Mouse (Mus musculus) kidney, adult 2 months (tissue): ENCODE data around the gene Snd1. TPM values are rescaled to one million over a fixed set of nuclear protein-coding genes. Genes with fewer than 3 reads are reported as not detected.

Source experiments
- DNase-seq: peaks from one replicate; pipeline ENCODE4 v3.0.0; 2021
- H3K27ac ChIP-seq: fragments of 200-500 bp; 2 replicates; pipeline ENCODE4 v1.5.1; 2012; ENCODE audit warnings: low read depth, low read length, control low read depth, inconsistent platforms; ENCODE audit not compliant: insufficient read depth
- H3K27me3 ChIP-seq: fragments of 200-500 bp; replicated peaks from 2 replicates; pipeline ENCODE4 v1.6.1; 2012; ENCODE audit warnings: mild to moderate bottlenecking, moderate library complexity, low read length, inconsistent platforms; ENCODE audit not compliant: control insufficient read depth, insufficient read depth
- H3K36me3 ChIP-seq: fragments of 200-500 bp; 2 replicates; pipeline ENCODE4 v1.6.1; 2012; ENCODE audit warnings: mild to moderate bottlenecking, moderate library complexity, low read length, inconsistent platforms; ENCODE audit not compliant: control insufficient read depth, insufficient read depth
- H3K4me1 ChIP-seq: fragments of 200-500 bp; 2 replicates; pipeline ENCODE4 v1.6.1; 2011; ENCODE audit warnings: low read length; ENCODE audit not compliant: control insufficient read depth, insufficient read depth
- H3K4me3 ChIP-seq: fragments of 200-500 bp; 2 replicates; pipeline ENCODE4 v1.5.1; 2011; ENCODE audit warnings: mild to moderate bottlenecking, low read depth, low read length, control low read depth; ENCODE audit not compliant: insufficient read depth
- CTCF ChIP-seq: fragments of 200-500 bp; conservative IDR thresholded peaks from 2 replicates; pipeline ENCODE4 v1.5.1; 2011; ENCODE audit warnings: low read depth, mild to moderate bottlenecking, control low read depth, low read length, moderate library complexity, mixed read lengths; ENCODE audit not compliant: insufficient read depth, insufficient read length
- POLR2A ChIP-seq: fragments of 200-500 bp; IDR thresholded peaks from one replicate; pipeline ENCODE4 v1.6.1; 2011; ENCODE audit warnings: low read depth, low read length, control low read depth
- WGBS: fragments of 180-500 bp; shearing (Covaris S2); methylation state at CpG from one replicate; pipeline ENCODE4 v1.1.7; 2018; 5-methylcytosine and 5-hydroxymethylcytosine counted together
- polyA plus RNA-seq: library from polyadenylated mRNA; depleted of rRNA; stranded (reverse); fragments of >200 nt; gene quantifications from 2 replicates; pipeline ENCODE4 v1.2.3, GENCODE M21; 2012

Gene Snd1
- polyA plus RNA-seq, 1 experiment = 41.0 TPM

GRCm38 (mm10) chr6:28860450-28860849 is 385.5 kb downstream of the Snd1 start:
- Histone ChIP-seq H3K4me1 (no peaks in the 10 kb centered on the region), H3K27me3 (no peaks in the 10 kb centered on the region), H3K4me3 (no peak overlapping the region), H3K36me3 (no peaks in the 10 kb centered on the region), H3K27ac (no peak overlapping the region)
- no peak for DNase-seq
- no peak for TF ChIP-seq POLR2A
- TF ChIP-seq CTCF = no peak
- WGBS = 67% methylated on average over 2 of the region's 2 CpGs

GRCm38 (mm10) chr6:28860922-28861321 is 386.0 kb downstream of the Snd1 start:
- Histone ChIP-seq H3K27ac (no peak overlapping the region), H3K27me3 (no peaks in the 10 kb centered on the region), H3K36me3 (no peaks in the 10 kb centered on the region), H3K4me3 (no peak overlapping the region), H3K4me1 (no peaks in the 10 kb centered on the region)
- TF ChIP-seq POLR2A (no peak), CTCF (no peak)
- DNase-seq = no peak
- 55% methylated on average over 2 of the region's 2 CpGs for WGBS

GRCm38 (mm10) chr6:28862304-28862703 is 387.4 kb downstream of the Snd1 start:
- no peak overlapping the region for H3K27ac ChIP-seq
- WGBS = 76% methylated on average over 8 of the region's 8 CpGs
- TF ChIP-seq CTCF = no peak
- no peak for TF ChIP-seq POLR2A
- no peaks in the 10 kb centered on the region for H3K27me3 ChIP-seq
- DNase-seq = no peak
- no peak overlapping the region for H3K4me3 ChIP-seq
- no peaks in the 10 kb centered on the region for H3K4me1 ChIP-seq
- H3K36me3 ChIP-seq = no peaks in the 10 kb centered on the region

- WGBS = 60% methylated on average over 5 of the region's 5 CpGs
- DNase-seq = peak; percentile 17
- no peak for TF ChIP-seq CTCF
- TF ChIP-seq POLR2A = no peak
Measured at GRCm38 (mm10) chr6:28864684-28865083, 389.7 kb downstream of the Snd1 start.

GRCm38 (mm10) chr6:28865112-28865511 is 390.2 kb downstream of the Snd1 start:
- TF ChIP-seq POLR2A (no peak), CTCF (no peak)
- Histone ChIP-seq H3K4me1 (no peaks in the 10 kb centered on the region), H3K27ac (no peak overlapping the region), H3K4me3 (no peak overlapping the region), H3K36me3 (no peaks in the 10 kb centered on the region), H3K27me3 (no peaks in the 10 kb centered on the region)
- 79% methylated on average over 10 of the region's 10 CpGs for WGBS
- no peak for DNase-seq

More at GRCm38 (mm10) chr6:28864684-28865083, 389.7 kb downstream of the Snd1 start:
- no peaks in the 10 kb centered on the region for H3K4me1 ChIP-seq
- no peak overlapping the region for H3K27ac ChIP-seq
- no peak overlapping the region for H3K4me3 ChIP-seq
- no peaks in the 10 kb centered on the region for H3K36me3 ChIP-seq
- no peaks in the 10 kb centered on the region for H3K27me3 ChIP-seq

GRCm38 (mm10) chr6:28866206-28866605 is 391.3 kb downstream of the Snd1 start:
- no peaks in the 10 kb centered on the region for H3K36me3 ChIP-seq
- no peak overlapping the region for H3K27ac ChIP-seq
- WGBS = 99% methylated on average over 3 of the region's 3 CpGs
- no peaks in the 10 kb centered on the region for H3K4me1 ChIP-seq
- no peak overlapping the region for H3K4me3 ChIP-seq
- TF ChIP-seq CTCF = no peak
- no peak for TF ChIP-seq POLR2A
- DNase-seq = no peak
- no peaks in the 10 kb centered on the region for H3K27me3 ChIP-seq

- Histone ChIP-seq H3K27ac (no peak overlapping the region), H3K36me3 (no peaks in the 10 kb centered on the region), H3K4me3 (no peak overlapping the region), H3K4me1 (no peaks in the 10 kb centered on the region), H3K27me3 (no peaks in the 10 kb centered on the region)
- DNase-seq = no peak
- WGBS = 55% methylated on average over 2 of the region's 2 CpGs
- TF ChIP-seq POLR2A (no peak), CTCF (no peak)
Measured at GRCm38 (mm10) chr6:28867516-28868251, 392.7 kb downstream of the Snd1 start.
